Mouse (Mus musculus): ENCODE measurements at regions not wholly inside any gene's neighbourhood (a gene's known extent, or its start where the extent isn't known, plus 50 kb on each side); places are given as distances from the start of the nearest gene placed in this dataset.

GRCm38 (mm10) chr7:70003200-70003986 lies 363.1 kb downstream of the Nr2f2 start:
- DNase-seq (ENCODE audit: low spot score), result no peak

- DNase-seq (ENCODE audit: low spot score), result no peak
Observed at GRCm38 (mm10) chr7:69998756-69999155, 367.8 kb downstream of the Nr2f2 start.

GRCm38 (mm10) chr7:69994540-69995303 lies 371.8 kb downstream of the Nr2f2 start:
- DNase-seq (ENCODE audit: low spot score), result no peak

GRCm38 (mm10) chr7:69992383-69993327 lies 373.9 kb downstream of the Nr2f2 start:
- DNase-seq (ENCODE audit: low spot score), result no peak

GRCm38 (mm10) chr7:69991982-69992381 lies 374.6 kb downstream of the Nr2f2 start:
- DNase-seq (ENCODE audit: low spot score), result no peak

- no peak for DNase-seq (ENCODE audit: low spot score)
Observed at GRCm38 (mm10) chr7:69988704-69989103, 377.8 kb downstream of the Nr2f2 start.

- DNase-seq (ENCODE audit: low spot score), result no peak
Observed at GRCm38 (mm10) chr7:69981301-69981700, 385.2 kb downstream of the Nr2f2 start.

GRCm38 (mm10) chr7:69976369-69976768 lies 390.2 kb downstream of the Nr2f2 start:
- DNase-seq (ENCODE audit: low spot score), result no peak

GRCm38 (mm10) chr7:69964002-69964401 lies 402.5 kb downstream of the Nr2f2 start:
- no peak for DNase-seq (ENCODE audit: low spot score)

GRCm38 (mm10) chr7:69950221-69950670 lies 416.3 kb downstream of the Nr2f2 start:
- DNase-seq (ENCODE audit: low spot score), result no peak

- no peak for DNase-seq (ENCODE audit: low spot score)
Observed at GRCm38 (mm10) chr7:69949647-69950121, 416.9 kb downstream of the Nr2f2 start.

- no peak for DNase-seq (ENCODE audit: low spot score)
Observed at GRCm38 (mm10) chr7:69946396-69946795, 420.1 kb downstream of the Nr2f2 start.

- DNase-seq (ENCODE audit: low spot score), result no peak
Observed at GRCm38 (mm10) chr7:69941881-69942280, 424.7 kb downstream of the Nr2f2 start.

- DNase-seq (ENCODE audit: low spot score), result no peak
Observed at GRCm38 (mm10) chr7:69925261-69925660, 441.3 kb downstream of the Nr2f2 start.

GRCm38 (mm10) chr7:69924551-69924950 lies 442.0 kb downstream of the Nr2f2 start:
- DNase-seq (ENCODE audit: low spot score), result no peak

- DNase-seq (ENCODE audit: low spot score), result no peak
Observed at GRCm38 (mm10) chr7:69911760-69912159, 454.8 kb downstream of the Nr2f2 start.

- DNase-seq (ENCODE audit: low spot score), result no peak
Observed at GRCm38 (mm10) chr7:69890503-69891061, 476.0 kb downstream of the Nr2f2 start.

GRCm38 (mm10) chr7:69888251-69888650 lies 478.3 kb downstream of the Nr2f2 start:
- no peak for DNase-seq (ENCODE audit: low spot score)

GRCm38 (mm10) chr7:69877031-69877430 lies 489.5 kb downstream of the Nr2f2 start:
- DNase-seq (ENCODE audit: low spot score), result no peak

GRCm38 (mm10) chr7:69865801-69866200 lies 500.7 kb downstream of the Nr2f2 start:
- DNase-seq (ENCODE audit: low spot score), result no peak

GRCm38 (mm10) chr7:69844631-69845324 lies 521.8 kb downstream of the Nr2f2 start:
- no peak for DNase-seq (ENCODE audit: low spot score)
